Mouse (Mus musculus) thymus, postnatal 14 days (tissue): ENCODE measurements around the gene Btbd9.

Experiments used
- DNase-seq: peaks from one replicate; pipeline ENCODE4 v3.0.0; 2021

The Btbd9 gene

GRCm38 (mm10) chr17:30474561-30474960, 101.7 kb downstream of the Btbd9 start:
- no peak for DNase-seq

- no peak for DNase-seq
Observed at GRCm38 (mm10) chr17:30472776-30473175, 103.5 kb downstream of the Btbd9 start.

- DNase-seq: no peak
Observed at GRCm38 (mm10) chr17:30471512-30471911, 104.8 kb downstream of the Btbd9 start.

- DNase-seq: no peak
Observed at GRCm38 (mm10) chr17:30470790-30471189, 105.5 kb downstream of the Btbd9 start.

- DNase-seq: no peak
Observed at GRCm38 (mm10) chr17:30470286-30470685, 106.0 kb downstream of the Btbd9 start.

GRCm38 (mm10) chr17:30469511-30470076, 106.7 kb downstream of the Btbd9 start:
- no peak for DNase-seq

- no peak for DNase-seq
Observed at GRCm38 (mm10) chr17:30468368-30468767, 107.9 kb downstream of the Btbd9 start.

- no peak for DNase-seq
Observed at GRCm38 (mm10) chr17:30467566-30468213, 108.6 kb downstream of the Btbd9 start.

- DNase-seq: no peak
Observed at GRCm38 (mm10) chr17:30465060-30465762, 111.1 kb downstream of the Btbd9 start.

GRCm38 (mm10) chr17:30464240-30464745, 112.0 kb downstream of the Btbd9 start:
- no peak for DNase-seq

- DNase-seq: no peak
Observed at GRCm38 (mm10) chr17:30460727-30461349, 115.5 kb downstream of the Btbd9 start.

- DNase-seq: no peak
Observed at GRCm38 (mm10) chr17:30459706-30460105, 116.6 kb downstream of the Btbd9 start.

GRCm38 (mm10) chr17:30458926-30459325, 117.4 kb downstream of the Btbd9 start:
- DNase-seq: no peak

GRCm38 (mm10) chr17:30458301-30458700, 118.0 kb downstream of the Btbd9 start:
- DNase-seq: no peak

GRCm38 (mm10) chr17:30457486-30457885, 118.8 kb downstream of the Btbd9 start:
- no peak for DNase-seq

GRCm38 (mm10) chr17:30456293-30456692, 120.0 kb downstream of the Btbd9 start:
- no peak for DNase-seq

GRCm38 (mm10) chr17:30454862-30455243, 121.4 kb downstream of the Btbd9 start:
- peak; percentile 70 for DNase-seq

GRCm38 (mm10) chr17:30454155-30454861, 122.0 kb downstream of the Btbd9 start:
- DNase-seq: no peak

- no peak for DNase-seq
Observed at GRCm38 (mm10) chr17:30453272-30453671, 123.0 kb downstream of the Btbd9 start.

GRCm38 (mm10) chr17:30452363-30452762, 123.9 kb downstream of the Btbd9 start:
- no peak for DNase-seq

GRCm38 (mm10) chr17:30448562-30448961, 127.7 kb downstream of the Btbd9 start:
- DNase-seq: no peak

- DNase-seq: no peak
Observed at GRCm38 (mm10) chr17:30445805-30446441, 130.4 kb downstream of the Btbd9 start.
